Mouse (Mus musculus) limb, embryonic 11.5 days (tissue): ENCODE measurements at regions not wholly inside any gene's neighbourhood (a gene's known extent, or its start where the extent isn't known, plus 50 kb on each side); places are given as distances from the start of the nearest gene placed in this dataset.

Source experiments
- ATAC-seq: fragments of 200-750 bp; cut with Nextera tagmentation; 2 replicates; pipeline ENCODE4 v1.8.0; 2017; ENCODE audit warnings: low read depth; ENCODE audit not compliant: insufficient number of reproducible peaks, low FRiP score, low TSS enrichment
- DNase-seq: peaks from one replicate; pipeline ENCODE4 v3.0.0-alpha.2; 2015; ENCODE audit warnings: low spot score
- H3K27ac ChIP-seq: fragments of 300-500 bp; sonication (generic); replicated peaks from 2 replicates; pipeline ENCODE4 v1.5.1; 2014; ENCODE audit warnings: low read depth, mild to moderate bottlenecking, low read length
- H3K27me3 ChIP-seq: fragments of 300-500 bp; sonication (generic); 2 replicates; pipeline ENCODE4 v1.6.1; 2014; ENCODE audit warnings: mild to moderate bottlenecking, low read length, mixed read lengths; ENCODE audit not compliant: control insufficient read depth, insufficient read depth
- H3K36me3 ChIP-seq: fragments of 300-500 bp; sonication (generic); 2 replicates; pipeline ENCODE4 v1.6.1; 2014; ENCODE audit warnings: mild to moderate bottlenecking, low read length, moderate library complexity, mixed read lengths; ENCODE audit not compliant: control insufficient read depth, insufficient read depth
- H3K4me1 ChIP-seq: fragments of 300-500 bp; sonication (generic); 2 replicates; pipeline ENCODE4 v1.6.1; 2014; ENCODE audit warnings: low read length, mixed read lengths; ENCODE audit not compliant: control insufficient read depth, insufficient read depth
- H3K4me2 ChIP-seq: fragments of 300-500 bp; sonication (generic); 2 replicates; pipeline ENCODE4 v1.6.1; 2014; ENCODE audit warnings: low read depth, mild to moderate bottlenecking, moderate library complexity; ENCODE audit not compliant: severe bottlenecking
- H3K4me3 ChIP-seq: fragments of 300-500 bp; sonication (generic); 2 replicates; pipeline ENCODE4 v1.5.1; 2014; ENCODE audit warnings: low read depth, low read length
- H3K9ac ChIP-seq: fragments of 300-500 bp; sonication (generic); 2 replicates; pipeline ENCODE4 v1.6.1; 2014; ENCODE audit warnings: mild to moderate bottlenecking, low read length
- H3K9me3 ChIP-seq: fragments of 300-500 bp; sonication (generic); 2 replicates; pipeline ENCODE4 v1.6.1; 2016; ENCODE audit warnings: low read length; ENCODE audit not compliant: control insufficient read depth
- WGBS: fragments of 180-500 bp; shearing (Covaris S2); extraction: QIAGEN DNeasy Blood & Tissue Kit; methylation state at CpG from one replicate; pipeline ENCODE4 v1.1.7; 2014; 5-methylcytosine and 5-hydroxymethylcytosine counted together

GRCm38 (mm10) chr5:12892333-12892732, 232.9 kb upstream of the Sema3a start:
- no peaks in the 10 kb centered on the region for H3K9me3 ChIP-seq
- H3K9ac ChIP-seq, result no peak overlapping the region
- H3K27ac ChIP-seq, result no peak overlapping the region
- no peak for ATAC-seq
- no peak overlapping the region for H3K4me3 ChIP-seq
- H3K36me3 ChIP-seq, result no peaks in the 10 kb centered on the region
- DNase-seq, result no peak
- H3K27me3 ChIP-seq, result no peaks in the 10 kb centered on the region
- no peaks in the 10 kb centered on the region for H3K4me1 ChIP-seq
- no peak overlapping the region for H3K4me2 ChIP-seq

DNA sequence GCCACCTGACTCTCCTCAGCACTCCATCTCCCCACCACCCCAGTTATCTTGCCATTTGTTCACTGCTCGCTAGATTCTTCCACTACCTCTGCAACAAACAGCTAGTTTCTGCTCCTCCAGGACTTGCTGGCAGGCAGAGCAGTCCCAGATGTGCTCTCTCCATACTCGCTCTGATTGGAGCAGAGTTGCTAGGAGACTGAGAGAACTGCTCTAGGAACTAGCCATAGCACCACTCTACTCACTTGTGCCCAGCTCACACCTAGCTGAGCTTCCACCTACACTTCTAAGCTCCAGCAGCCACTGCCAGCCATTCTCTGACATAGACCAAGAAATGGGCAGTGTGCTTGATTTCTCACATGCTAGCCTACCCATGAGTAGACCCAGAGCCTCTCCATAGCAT, 230.6 kb upstream of the Sema3a start:
- no peak overlapping the region for H3K4me3 ChIP-seq
- no peak overlapping the region for H3K4me2 ChIP-seq
- H3K9ac ChIP-seq, result no peak overlapping the region
- ATAC-seq (no peak), DNase-seq (no peak)
- H3K36me3 ChIP-seq, result no peaks in the 10 kb centered on the region
- H3K9me3 ChIP-seq, result no peaks in the 10 kb centered on the region
- no peak overlapping the region for H3K27ac ChIP-seq
- 44% methylated on average over 2 of the region's 2 CpGs for WGBS
- no peaks in the 10 kb centered on the region for H3K27me3 ChIP-seq
- H3K4me1 ChIP-seq, result no peaks in the 10 kb centered on the region

DNA sequence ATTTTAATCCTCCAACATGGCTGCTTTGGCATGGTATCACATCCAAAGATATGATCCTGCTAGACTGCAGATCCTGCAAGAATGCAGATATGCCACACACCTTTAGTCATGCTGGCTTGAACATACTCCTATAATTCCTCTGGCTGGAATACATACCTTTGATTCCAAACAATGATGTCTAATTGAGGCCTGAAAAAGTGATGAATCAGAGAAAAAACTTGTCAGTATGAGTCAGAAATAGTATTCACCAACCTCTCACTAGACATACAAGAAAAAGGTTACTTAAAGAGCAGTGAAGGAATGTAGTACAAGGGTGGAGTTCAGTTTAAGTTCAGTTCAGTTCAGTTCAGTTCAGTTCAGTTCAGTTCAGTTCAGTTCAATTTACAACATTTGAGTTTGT, 214.5 kb upstream of the Sema3a start:
- H3K9ac ChIP-seq, result no peak overlapping the region
- no peak overlapping the region for H3K27ac ChIP-seq
- H3K27me3 ChIP-seq, result no peaks in the 10 kb centered on the region
- no peak overlapping the region for H3K4me2 ChIP-seq
- H3K9me3 ChIP-seq, result no peaks in the 10 kb centered on the region
- no peaks in the 10 kb centered on the region for H3K4me1 ChIP-seq
- no peaks in the 10 kb centered on the region for H3K36me3 ChIP-seq
- DNase-seq, result no peak
- no peak for ATAC-seq
- no peak overlapping the region for H3K4me3 ChIP-seq

DNA sequence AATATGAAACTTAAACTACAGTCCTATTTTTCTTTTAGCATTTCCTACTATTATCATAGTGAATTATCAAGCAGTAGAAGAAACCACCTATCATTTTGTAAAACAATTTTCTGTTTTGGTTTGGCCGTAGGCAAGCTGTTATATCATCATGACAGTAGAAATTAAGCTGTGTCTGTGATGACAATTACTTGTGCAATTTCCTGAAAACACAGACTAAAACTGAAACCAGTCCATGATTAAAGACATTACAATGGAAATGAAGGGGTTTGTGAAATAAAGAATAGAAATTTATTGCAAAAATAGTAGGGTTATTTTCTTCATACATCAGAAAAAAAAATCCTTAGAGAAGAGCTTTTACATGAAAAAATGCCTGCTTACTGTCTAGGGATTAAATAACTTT, 210.8 kb upstream of the Sema3a start:
- no peak overlapping the region for H3K4me3 ChIP-seq
- no peaks in the 10 kb centered on the region for H3K9me3 ChIP-seq
- H3K4me2 ChIP-seq, result no peak overlapping the region
- ATAC-seq, result no peak
- 68% methylated on average over 1 of the region's 1 CpGs for WGBS
- H3K36me3 ChIP-seq, result no peaks in the 10 kb centered on the region
- no peak overlapping the region for H3K9ac ChIP-seq
- no peaks in the 10 kb centered on the region for H3K27me3 ChIP-seq
- no peaks in the 10 kb centered on the region for H3K4me1 ChIP-seq
- no peak overlapping the region for H3K27ac ChIP-seq
- DNase-seq, result no peak

GRCm38 (mm10) chr5:12919335-12919734, 205.9 kb upstream of the Sema3a start:
- Histone ChIP-seq H3K4me1 (no peaks in the 10 kb centered on the region), H3K9me3 (no peaks in the 10 kb centered on the region), H3K27me3 (no peaks in the 10 kb centered on the region), H3K27ac (no peak overlapping the region), H3K4me2 (no peak overlapping the region), H3K36me3 (no peaks in the 10 kb centered on the region), H3K4me3 (no peak overlapping the region), H3K9ac (no peak overlapping the region)
- 89% methylated on average over 2 of the region's 2 CpGs for WGBS
- ATAC-seq (no peak), DNase-seq (no peak)

- H3K9me3 ChIP-seq, result no peaks in the 10 kb centered on the region
- no peak for ATAC-seq
- H3K27me3 ChIP-seq, result no peaks in the 10 kb centered on the region
- H3K27ac ChIP-seq, result no peak overlapping the region
- H3K9ac ChIP-seq, result no peak overlapping the region
- no peaks in the 10 kb centered on the region for H3K4me1 ChIP-seq
- no peak overlapping the region for H3K4me3 ChIP-seq
- H3K4me2 ChIP-seq, result no peak overlapping the region
- DNase-seq, result no peak
- no peaks in the 10 kb centered on the region for H3K36me3 ChIP-seq
These were observed 202.3 kb upstream of the Sema3a start for GRCm38 (mm10) chr5:12922889-12923288.

- no peak overlapping the region for H3K27ac ChIP-seq
- no peak for ATAC-seq
- no peaks in the 10 kb centered on the region for H3K4me1 ChIP-seq
- no peak overlapping the region for H3K4me3 ChIP-seq
- H3K9me3 ChIP-seq, result no peaks in the 10 kb centered on the region
- DNase-seq, result no peak
- H3K27me3 ChIP-seq, result no peaks in the 10 kb centered on the region
- no peak overlapping the region for H3K9ac ChIP-seq
- no peaks in the 10 kb centered on the region for H3K36me3 ChIP-seq
- no peak overlapping the region for H3K4me2 ChIP-seq
These were observed 199.7 kb upstream of the Sema3a start for GRCm38 (mm10) chr5:12925466-12925865.

DNA sequence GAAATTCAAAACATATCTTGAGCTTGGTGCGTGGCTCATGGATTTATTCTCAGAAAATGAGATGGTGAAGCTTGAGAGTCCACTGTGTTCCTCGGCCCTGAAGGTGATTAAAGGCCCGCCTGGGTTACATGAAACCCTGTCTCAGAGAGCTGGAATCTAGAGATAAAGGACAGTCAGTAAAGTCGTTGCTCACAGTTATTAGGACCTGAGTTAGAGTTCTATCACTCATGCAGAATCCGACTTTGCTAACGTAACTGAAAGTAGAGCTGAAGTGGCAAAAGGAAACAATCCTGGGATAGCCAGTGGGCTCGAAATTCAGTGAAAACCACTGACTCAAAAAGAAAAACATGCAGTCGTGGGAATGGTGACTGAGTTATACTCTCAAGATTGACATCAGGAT, 198.9 kb upstream of the Sema3a start:
- DNase-seq (no peak), ATAC-seq (no peak)
- no peak overlapping the region for H3K4me2 ChIP-seq
- H3K36me3 ChIP-seq, result no peaks in the 10 kb centered on the region
- H3K9me3 ChIP-seq, result no peaks in the 10 kb centered on the region
- H3K9ac ChIP-seq, result no peak overlapping the region
- WGBS, result 68% methylated on average over 8 of the region's 8 CpGs
- no peak overlapping the region for H3K4me3 ChIP-seq
- no peak overlapping the region for H3K27ac ChIP-seq
- no peaks in the 10 kb centered on the region for H3K27me3 ChIP-seq
- no peaks in the 10 kb centered on the region for H3K4me1 ChIP-seq

- no peak for ATAC-seq
These were observed 198.0 kb upstream of the Sema3a start for GRCm38 (mm10) chr5:12927247-12927646.

More at GRCm38 (mm10) chr5:12927247-12927646, 198.0 kb upstream of the Sema3a start:
- no peak for DNase-seq
- no peak overlapping the region for H3K4me2 ChIP-seq
- H3K9ac ChIP-seq, result no peak overlapping the region
- no peaks in the 10 kb centered on the region for H3K27me3 ChIP-seq
- H3K9me3 ChIP-seq, result no peaks in the 10 kb centered on the region
- no peaks in the 10 kb centered on the region for H3K36me3 ChIP-seq
- no peaks in the 10 kb centered on the region for H3K4me1 ChIP-seq
- H3K27ac ChIP-seq, result no peak overlapping the region
- no peak overlapping the region for H3K4me3 ChIP-seq
- WGBS, result 86% methylated on average over 3 of the region's 3 CpGs
